ENCODE assay signal across 11 mouse cellular contexts in the genomic region with DNA sequence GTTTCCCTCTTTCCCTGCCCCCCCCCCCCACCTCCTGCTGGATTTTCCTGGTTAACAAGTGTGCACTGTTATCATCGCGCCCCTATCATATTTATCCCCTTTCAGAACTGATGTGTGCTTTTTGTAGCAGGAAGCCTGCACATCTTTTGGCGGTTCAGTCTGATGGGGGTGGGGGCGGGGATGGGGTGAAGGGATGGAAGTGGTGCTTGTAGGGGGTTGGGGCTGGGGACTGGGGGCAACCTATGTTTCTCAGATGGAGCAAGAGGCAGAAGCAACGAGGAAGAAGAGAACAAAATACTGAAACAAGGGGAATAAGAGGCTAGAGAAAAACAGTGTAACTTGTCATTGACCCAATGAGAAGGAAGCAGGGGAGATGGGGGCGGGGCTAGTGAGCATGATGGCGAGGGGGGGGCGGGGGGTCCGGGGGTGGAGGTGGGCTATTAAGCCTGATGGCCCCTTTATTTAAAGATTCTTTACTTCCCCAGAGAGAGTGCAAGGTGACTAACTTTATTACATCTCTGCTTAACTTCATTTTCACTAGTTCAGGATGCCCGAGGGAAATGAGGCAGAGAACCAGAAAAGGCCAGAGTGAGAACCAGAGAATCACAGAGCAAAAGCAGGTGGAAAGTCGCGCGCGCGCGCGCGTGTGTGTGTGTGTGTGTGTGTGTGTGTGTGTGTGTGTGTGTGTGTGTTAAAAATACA. TPM values are rescaled to one million over a fixed set of nuclear protein-coding genes. Genes with fewer than 3 reads are reported as not detected.
DNase-seq lines count a peak whose midpoint lies in the region; ATAC-seq and TF ChIP-seq lines count a peak whose summit lies in the region.
"Had no signal": no experiment of that assay in that cellular context is flagged by ENCODE, and none has a peak within 500 bp of the region (broad histone marks: within the 10 kb centered on the region; RNA-seq: fewer than 3 reads in every experiment).

No protein-coding gene starts in this region.

- TF ChIP-seq POLR2A in CH12.LX (IDR thresholded peaks at IDR 0.05; ENCODE audit: low read depth, low read length) = no peak

- no peaks in the 10 kb centered on the region for H3K4me1 ChIP-seq in CH12.LX (ENCODE audit: control insufficient read depth in 1 of 2, insufficient read depth in 2 of 2)
- peaks cover 46% of the 10 kb centered on the region for H3K4me1 ChIP-seq in hindbrain, embryonic 13.5 days (replicated peaks)
- H3K4me1 ChIP-seq in midbrain, embryonic 11.5 days (ENCODE audit: control insufficient read depth, insufficient read depth, low read length) = peaks cover 29% of the 10 kb centered on the region
- H3K4me1 ChIP-seq: liver, embryonic 13.5 days had no signal

- no peak overlapping the region for H3K4me3 ChIP-seq in CH12.LX (replicated peaks in 1 of 3; ENCODE audit: low read depth in 2 of 3, low read length in 2 of 3, poor library complexity in 1 of 3)
- H3K4me3 ChIP-seq in hindbrain, embryonic 13.5 days = peak overlapping the region; percentile 25
- peak overlapping the region; percentile 10 for H3K4me3 ChIP-seq in midbrain, embryonic 11.5 days (ENCODE audit: low read depth, low read length)
- no peak overlapping the region for H3K4me3 ChIP-seq in left cerebral cortex, adult 2 months
- H3K4me3 ChIP-seq: liver, embryonic 13.5 days had no signal

- H3K79me2 ChIP-seq in CH12.LX (replicated peaks; ENCODE audit: control insufficient read depth, extremely low read depth, insufficient read depth, poor library complexity, severe bottlenecking) = no peaks in the 10 kb centered on the region

- peak overlapping the region; percentile 40 for H3K9ac ChIP-seq in CH12.LX (ENCODE audit: insufficient read depth, low read depth)
- peak overlapping the region; percentile 56 for H3K9ac ChIP-seq in hindbrain, embryonic 13.5 days
- peak overlapping the region; percentile 51 for H3K9ac ChIP-seq in midbrain, embryonic 11.5 days (ENCODE audit: low read length)
- H3K9ac ChIP-seq: liver, embryonic 13.5 days had no signal

- in situ Hi-C loops in CH12.LX (cut with MboI; ENCODE audit: low pct_ligation_motif_present, low pct_unique_long_range_greater_than_20kb, low sequenced_read_pairs) = no loop called here

- no peak for TF ChIP-seq EP300 in CH12.LX (IDR thresholded peaks at IDR 0.05; ENCODE audit: low read length)

- no peak for TF ChIP-seq RAD21 in CH12.LX (IDR thresholded peaks at IDR 0.05; ENCODE audit: low read depth, low read length)

- DNase-seq in embryo, embryonic 11 days = peak; percentile 82
- no peak for DNase-seq in embryo, embryonic 10 days (ENCODE audit: low spot score)
- no peak for DNase-seq in CH12.LX (ENCODE audit: extremely low read depth)
- peak; percentile 92 for DNase-seq in midbrain, embryonic 11.5 days (ENCODE audit: low spot score, missing footprints)
- DNase-seq in layer of hippocampus, adult 11-12 months (ENCODE audit: low spot score) = no peak
- no peak for DNase-seq in left cerebral cortex, adult 2 months (ENCODE audit: extremely low spot score in 1 of 2, low spot score in 2 of 2)
- DNase-seq: cerebellum, adult 11-12 months; gastrocnemius, postnatal 14 days; liver, embryonic 13.5 days had no signal

- TF ChIP-seq CTCF in CH12.LX (conservative IDR thresholded peaks at IDR 0.05 in 1 of 2, IDR thresholded peaks at IDR 0.05 in 1 of 2; ENCODE audit: low read depth in 2 of 2, low read length in 2 of 2) = no peak
- no peak for TF ChIP-seq CTCF in left cerebral cortex, adult 2 months (IDR thresholded peaks at IDR 0.05)

- no peaks in the 10 kb centered on the region for H3K36me3 ChIP-seq in CH12.LX (replicated peaks in 1 of 2; ENCODE audit: control insufficient read depth in 1 of 2, insufficient read depth in 1 of 2, low read length in 1 of 2)
- H3K36me3 ChIP-seq in hindbrain, embryonic 13.5 days = no peaks in the 10 kb centered on the region
- H3K36me3 ChIP-seq in midbrain, embryonic 11.5 days (ENCODE audit: control insufficient read depth, insufficient read depth, low read length) = no peaks in the 10 kb centered on the region
- H3K36me3 ChIP-seq: liver, embryonic 13.5 days had no signal

- ATAC-seq in hindbrain, embryonic 13.5 days (ENCODE audit: low FRiP score) = peak; percentile 52
- ATAC-seq in midbrain, embryonic 11.5 days (ENCODE audit: low FRiP score) = peak; percentile 72; the same call in 1 of the 2 replicates
- no peak for ATAC-seq in monocyte, adult 5-6 weeks (replicated peaks; ENCODE audit: insufficient number of reproducible peaks, low FRiP score, low TSS enrichment, poor library complexity, severe bottlenecking)

- peak overlapping the region; percentile 98 for H3K4me2 ChIP-seq in CH12.LX (ENCODE audit: insufficient read depth, low read depth, poor library complexity, severe bottlenecking)
- H3K4me2 ChIP-seq in hindbrain, embryonic 13.5 days = peak overlapping the region; percentile 51
- H3K4me2 ChIP-seq in midbrain, embryonic 11.5 days = peak overlapping the region; percentile 44
- H3K4me2 ChIP-seq: liver, embryonic 13.5 days had no signal

- dilution Hi-C loops in CH12.LX (cut with MboI; ENCODE audit: extremely low pct_ligation_motif_present, extremely low pct_unique_long_range_greater_than_20kb, low sequenced_read_pairs) = no loop called here

- no peak overlapping the region for H3K27ac ChIP-seq in CH12.LX (ENCODE audit: insufficient read depth, low read depth)
- H3K27ac ChIP-seq in hindbrain, embryonic 13.5 days = peak overlapping the region; percentile 83
- H3K27ac ChIP-seq in midbrain, embryonic 11.5 days (ENCODE audit: low read depth, low read length) = peak overlapping the region; percentile 85
- no peak overlapping the region for H3K27ac ChIP-seq in left cerebral cortex, adult 2 months
- H3K27ac ChIP-seq: liver, embryonic 13.5 days had no signal

- no peaks in the 10 kb centered on the region for H3K9me3 ChIP-seq in CH12.LX (replicated peaks; ENCODE audit: low read length)
- no peaks in the 10 kb centered on the region for H3K9me3 ChIP-seq in hindbrain, embryonic 13.5 days
- H3K9me3 ChIP-seq in midbrain, embryonic 11.5 days (ENCODE audit: control insufficient read depth, low read length) = no peaks in the 10 kb centered on the region
- H3K9me3 ChIP-seq: liver, embryonic 13.5 days had no signal

- H3K27me3 ChIP-seq in CH12.LX (replicated peaks) = no peaks in the 10 kb centered on the region
- H3K27me3 ChIP-seq in hindbrain, embryonic 13.5 days = no peaks in the 10 kb centered on the region
- no peaks in the 10 kb centered on the region for H3K27me3 ChIP-seq in midbrain, embryonic 11.5 days (ENCODE audit: control insufficient read depth, insufficient read depth, low read length)

- 1% methylated on average over 18 of the region's 18 CpGs for whole genome bisulfite sequencing in hindbrain, embryonic 13.5 days
- 3% methylated on average over 18 of the region's 18 CpGs for WGBS in midbrain, embryonic 11.5 days

- intact Hi-C loops in left cerebral cortex, adult 2 months (cut with DNase I) = no loop called here

TF ChIP-seq in CH12.LX, 34 proteins besides CTCF, POLR2A, EP300 and RAD21:
- TF ChIP-seq CHD1 (IDR thresholded peaks at IDR 0.05; ENCODE audit: low read depth, low read length) (no peak), NRF1 (IDR thresholded peaks at IDR 0.05; ENCODE audit: low read depth, low read length) (peak; percentile 32; the same call in 1 of the 2 replicates)

RNA-seq across cellular contexts. Expression of gene Nepro, which starts 36.2 kb away (rescaled TPM):
- total RNA-seq in CH12.LX (2012; rRNA removed) (14.0 and 17.5 TPM in 2 replicates), CH12.LX (2014; rRNA removed) (35.4 and 42.2 TPM in 2 replicates)
- polyA plus RNA-seq in CH12.LX (2012; ENCODE audit: insufficient read length, low read depth) = 34.2 and 34.5 TPM in 2 replicates
- 4.9 and 5.0 TPM in 2 replicates for polyA plus RNA-seq in hindbrain, embryonic 13.5 days (2015; fragmentation: Nextera tagmentation; extraction: Ambion mirVana)
- 10.5 and 11.8 TPM in 2 replicates for polyA plus RNA-seq in midbrain, embryonic 11.5 days (2014; fragmentation: Nextera tagmentation; extraction: Ambion mirVana)
- total RNA-seq in left cerebral cortex, adult 2 months (2021) = 1 to 10 TPM; 4.8 to 5.0 TPM
- 7.9 to 14.6 TPM (median 11.3 TPM) in 3 replicates for total RNA-seq in monocyte, adult 5-6 weeks (2017)

RNA-seq across cellular contexts. Expression of gene Gtpbp8, which starts 58.3 kb away (rescaled TPM):
- 19.6 and 20.9 TPM in 2 replicates for total RNA-seq in CH12.LX (2012; rRNA removed)
- total RNA-seq in CH12.LX (2014; rRNA removed) = 38.8 and 44.1 TPM in 2 replicates
- polyA plus RNA-seq in CH12.LX (2012; ENCODE audit: insufficient read length, low read depth) = 24.2 and 28.1 TPM in 2 replicates
- 37.8 and 40.2 TPM in 2 replicates for polyA plus RNA-seq in hindbrain, embryonic 13.5 days (2015; fragmentation: Nextera tagmentation; extraction: Ambion mirVana)
- 37.8 and 39.8 TPM in 2 replicates for polyA plus RNA-seq in midbrain, embryonic 11.5 days (2014; fragmentation: Nextera tagmentation; extraction: Ambion mirVana)
- 10 to 100 TPM; 24.4 to 25.7 TPM for total RNA-seq in left cerebral cortex, adult 2 months (2021)
- total RNA-seq in monocyte, adult 5-6 weeks (2017) = 4.6 to 10.2 TPM (median 8.2 TPM) in 3 replicates

Comparison
In these comparisons a context has a peak if more than half of its experiments do, and no peak if none do; other contexts are left out.
1. DNase-seq: peak in embryo, embryonic 11 days (single experiment) and midbrain, embryonic 11.5 days (single experiment); none in embryo, embryonic 10 days (single experiment), CH12.LX (single experiment), layer of hippocampus, adult 11-12 months (single experiment) and left cerebral cortex, adult 2 months (0 of 2).
2. H3K27ac ChIP-seq: peak in hindbrain, embryonic 13.5 days (single experiment) and midbrain, embryonic 11.5 days (single experiment); none in CH12.LX (single experiment) and left cerebral cortex, adult 2 months (single experiment).
3. H3K4me2 ChIP-seq: peak in every context shown above with its lines; median percentile 98 in CH12.LX; 51 in hindbrain, embryonic 13.5 days; 44 in midbrain, embryonic 11.5 days.
4. H3K4me3 ChIP-seq: peak in hindbrain, embryonic 13.5 days (single experiment) and midbrain, embryonic 11.5 days (single experiment); none in CH12.LX (0 of 3) and left cerebral cortex, adult 2 months (single experiment).
5. Peak in every context shown above with its lines, with median percentiles within 50 percentile points of each other: H3K9ac ChIP-seq.